Mouse (Mus musculus) heart, embryonic 12.5 days (tissue): ENCODE measurements around the gene Sp6. TPM values are rescaled to one million over a fixed set of nuclear protein-coding genes. Genes with fewer than 3 reads are reported as not detected.

ENCODE experiments used
- ATAC-seq: fragments of 200-750 bp; cut with Nextera tagmentation; 2 replicates; pipeline ENCODE4 v1.8.0; 2017; ENCODE audit warnings: moderate TSS enrichment, moderate library complexity; ENCODE audit not compliant: insufficient number of reproducible peaks, low FRiP score
- H3K27ac ChIP-seq: fragments of 300-500 bp; sonication (generic); 2 replicates; pipeline ENCODE4 v1.5.1; 2016; ENCODE audit warnings: mild to moderate bottlenecking, moderate library complexity; ENCODE audit not compliant: poor library complexity, severe bottlenecking
- H3K27me3 ChIP-seq: fragments of 300-500 bp; sonication (generic); replicated peaks from 2 replicates; pipeline ENCODE4 v1.6.1; 2016; ENCODE audit warnings: mild to moderate bottlenecking, moderate library complexity
- H3K36me3 ChIP-seq: fragments of 300-500 bp; sonication (generic); 2 replicates; pipeline ENCODE4 v1.6.1; 2016; ENCODE audit warnings: mild to moderate bottlenecking, moderate library complexity
- H3K4me1 ChIP-seq: fragments of 300-500 bp; sonication (generic); replicated peaks from 2 replicates; pipeline ENCODE4 v1.6.1; 2016; ENCODE audit warnings: mild to moderate bottlenecking
- H3K4me2 ChIP-seq: fragments of 300-500 bp; sonication (generic); 2 replicates; pipeline ENCODE4 v1.6.1; 2016; ENCODE audit warnings: mild to moderate bottlenecking, moderate library complexity
- H3K4me3 ChIP-seq: fragments of 300-500 bp; sonication (generic); 2 replicates; pipeline ENCODE4 v1.5.1; 2016; ENCODE audit warnings: mild to moderate bottlenecking
- H3K9ac ChIP-seq: fragments of 300-500 bp; sonication (generic); 2 replicates; pipeline ENCODE4 v1.6.1; 2016; ENCODE audit warnings: mild to moderate bottlenecking, moderate library complexity
- H3K9me3 ChIP-seq: fragments of 300-500 bp; sonication (generic); replicated peaks from 2 replicates; pipeline ENCODE4 v1.6.1; 2016; ENCODE audit warnings: mild to moderate bottlenecking, moderate library complexity
- WGBS: fragments of 180-500 bp; shearing (Covaris S2); methylation state at CpG from one replicate; pipeline ENCODE4 v1.1.7; 2016; 5-methylcytosine and 5-hydroxymethylcytosine counted together
- polyA plus RNA-seq: library from polyadenylated mRNA; unstranded; fragments of >200 nt; fragmentation: Nextera tagmentation; extraction: Ambion mirVana; gene quantifications from 2 replicates; pipeline ENCODE4 v1.2.1, GENCODE M21; 2016

The Sp6 gene
- 0.22 and 0.45 TPM in 2 replicates for polyA plus RNA-seq

DNA sequence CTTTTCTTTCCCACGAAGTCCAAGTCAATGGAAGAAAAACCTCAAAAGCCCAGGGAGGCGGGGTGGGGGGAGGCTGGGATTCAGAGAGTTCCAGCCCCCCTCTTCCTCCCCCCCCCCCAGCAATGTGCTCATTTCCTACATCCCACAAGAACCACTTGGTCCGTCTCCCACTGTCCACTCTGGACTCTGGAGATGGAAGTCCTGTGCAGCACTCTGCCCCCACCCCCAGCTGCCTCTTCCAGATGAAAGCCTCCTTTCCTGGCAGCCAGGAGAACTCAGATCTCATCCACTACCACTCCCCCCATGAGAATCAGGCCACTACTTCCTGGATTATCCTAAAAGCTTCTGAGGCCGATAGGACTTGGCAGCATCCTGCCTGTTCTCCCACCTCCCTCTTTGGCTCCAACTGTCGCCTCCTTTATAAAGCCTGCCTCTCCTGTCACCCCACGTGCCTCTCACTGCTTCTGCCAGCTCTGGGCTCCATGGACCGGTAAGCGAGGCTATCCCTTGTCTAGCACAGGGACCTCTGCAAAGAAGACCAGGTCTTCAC lies at the start of gene Sp6:
TSS of gene Sp6 (plus strand) at position 274 of the 550 bp plus-strand sequence.
- Histone ChIP-seq H3K27me3 (peaks cover 97% of the 10 kb centered on the region), H3K9me3 (no peaks in the 10 kb centered on the region), H3K9ac (no peak within 1 kb of the TSS), H3K4me2 (no peak within 1 kb of the TSS), H3K27ac (no peak within 1 kb of the TSS), H3K36me3 (no peaks in the 10 kb centered on the region), H3K4me1 (peaks cover 7% of the 10 kb centered on the region; the same call in 1 of the 2 replicates), H3K4me3 (no peak within 1 kb of the TSS)
- WGBS, result 15% methylated on average over 7 of the region's 8 CpGs
- no peak for ATAC-seq

- Histone ChIP-seq H3K27me3 (no peaks in the 10 kb centered on the region), H3K4me2 (no peak overlapping the region), H3K36me3 (peaks cover 42% of the 10 kb centered on the region), H3K9me3 (no peaks in the 10 kb centered on the region), H3K9ac (no peak overlapping the region), H3K4me1 (peaks cover 25% of the 10 kb centered on the region), H3K4me3 (no peak overlapping the region), H3K27ac (no peak overlapping the region)
- 20% methylated on average over 8 of the region's 8 CpGs for WGBS
- ATAC-seq, result peak; percentile 74; the same call in 1 of the 2 replicates
Measured at GRCm38 (mm10) chr11:96963580-96963979, 49.6 kb upstream of the Sp6 start.

- 88% methylated on average over 3 of the region's 3 CpGs for WGBS
- no peak overlapping the region for H3K27ac ChIP-seq
- H3K4me3 ChIP-seq, result no peak overlapping the region
- H3K27me3 ChIP-seq, result no peaks in the 10 kb centered on the region
- no peak overlapping the region for H3K4me2 ChIP-seq
- no peaks in the 10 kb centered on the region for H3K9me3 ChIP-seq
- ATAC-seq, result no peak
- peaks cover 18% of the 10 kb centered on the region for H3K36me3 ChIP-seq
- no peak overlapping the region for H3K9ac ChIP-seq
- peaks cover 51% of the 10 kb centered on the region for H3K4me1 ChIP-seq
Measured at GRCm38 (mm10) chr11:96966172-96966571, 47.0 kb upstream of the Sp6 start.

DNA sequence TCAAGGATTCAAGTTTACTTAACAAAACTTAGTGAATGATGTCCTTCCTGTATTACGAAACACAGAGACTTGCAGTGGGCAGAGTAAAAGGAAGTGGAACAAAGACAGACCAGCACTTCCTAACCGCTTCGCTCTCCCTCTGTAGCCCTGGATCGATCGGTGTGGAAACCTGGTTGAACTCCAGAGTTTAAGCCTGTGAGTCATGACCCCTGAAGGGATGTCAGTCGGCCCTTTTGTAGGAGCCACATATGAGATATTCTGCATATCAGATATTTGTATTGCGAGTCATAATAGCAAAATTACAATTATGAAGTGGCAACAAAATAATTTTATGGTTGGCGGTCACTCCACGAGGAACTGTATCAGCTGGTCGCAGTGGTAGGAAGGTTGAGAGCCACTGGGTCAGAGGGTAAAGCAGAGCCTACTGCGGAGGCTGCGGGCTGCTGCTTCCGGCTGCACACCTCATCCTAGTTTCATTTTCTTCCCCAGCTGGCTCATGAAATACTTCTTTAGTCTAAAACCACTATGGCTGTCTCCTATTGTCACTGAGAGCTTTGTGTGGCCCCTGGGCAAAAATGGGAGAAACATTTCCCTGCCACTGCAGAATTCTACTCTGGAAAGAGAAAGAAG lies 46.2 kb upstream of the Sp6 start:
- ATAC-seq, result no peak
- peak overlapping the region; percentile 43 for H3K27ac ChIP-seq
- H3K27me3 ChIP-seq, result no peaks in the 10 kb centered on the region
- peaks cover 59% of the 10 kb centered on the region for H3K4me1 ChIP-seq
- peak overlapping the region; percentile 59; the same call in 1 of the 2 replicates for H3K9ac ChIP-seq
- 65% methylated on average over 13 of the region's 13 CpGs for WGBS
- H3K9me3 ChIP-seq, result no peaks in the 10 kb centered on the region
- H3K4me2 ChIP-seq, result peak overlapping the region; percentile 29
- peaks cover 10% of the 10 kb centered on the region for H3K36me3 ChIP-seq
- no peak overlapping the region for H3K4me3 ChIP-seq

GRCm38 (mm10) chr11:96967544-96968269 lies 45.5 kb upstream of the Sp6 start:
- ATAC-seq, result no peak
- Histone ChIP-seq H3K4me3 (no peak overlapping the region), H3K27ac (peak overlapping the region; percentile 99), H3K4me1 (peaks cover 65% of the 10 kb centered on the region), H3K9ac (peak overlapping the region; percentile 59), H3K27me3 (no peaks in the 10 kb centered on the region), H3K4me2 (peak overlapping the region; percentile 56), H3K9me3 (no peaks in the 10 kb centered on the region), H3K36me3 (peaks cover 3% of the 10 kb centered on the region; the same call in 1 of the 2 replicates)
- WGBS, result 44% methylated on average over 11 of the region's 11 CpGs

GRCm38 (mm10) chr11:96968476-96968875 lies 44.7 kb upstream of the Sp6 start:
- H3K27ac ChIP-seq, result peak overlapping the region; percentile 99
- WGBS, result 20% methylated on average over 6 of the region's 6 CpGs

GRCm38 (mm10) chr11:96969280-96969722 lies 43.9 kb upstream of the Sp6 start:
- Histone ChIP-seq H3K9ac (peak overlapping the region; percentile 59; the same call in 1 of the 2 replicates), H3K27me3 (no peaks in the 10 kb centered on the region), H3K27ac (peak overlapping the region; percentile 99), H3K4me3 (no peak overlapping the region), H3K4me1 (peaks cover 69% of the 10 kb centered on the region), H3K9me3 (no peaks in the 10 kb centered on the region), H3K36me3 (no peaks in the 10 kb centered on the region), H3K4me2 (peak overlapping the region; percentile 56)
- peak; percentile 39 for ATAC-seq
- WGBS, result 18% methylated on average over 5 of the region's 5 CpGs

More at GRCm38 (mm10) chr11:96968476-96968875, 44.7 kb upstream of the Sp6 start:
- H3K27me3 ChIP-seq, result no peaks in the 10 kb centered on the region
- no peaks in the 10 kb centered on the region for H3K9me3 ChIP-seq
- H3K4me3 ChIP-seq, result no peak overlapping the region
- H3K4me2 ChIP-seq, result peak overlapping the region; percentile 56
- ATAC-seq, result no peak
- H3K4me1 ChIP-seq, result peaks cover 65% of the 10 kb centered on the region
- peak overlapping the region; percentile 59 for H3K9ac ChIP-seq
- H3K36me3 ChIP-seq, result no peaks in the 10 kb centered on the region

- Histone ChIP-seq H3K27ac (peak overlapping the region; percentile 99), H3K36me3 (no peaks in the 10 kb centered on the region), H3K9me3 (no peaks in the 10 kb centered on the region), H3K4me3 (no peak overlapping the region), H3K4me1 (peaks cover 69% of the 10 kb centered on the region), H3K27me3 (no peaks in the 10 kb centered on the region), H3K4me2 (peak overlapping the region; percentile 56), H3K9ac (peak overlapping the region; percentile 64)
- WGBS, result 27% methylated on average over 1 of the region's 1 CpGs
- ATAC-seq, result peak; percentile 30; the same call in 1 of the 2 replicates
Measured at GRCm38 (mm10) chr11:96969746-96970145, 43.4 kb upstream of the Sp6 start.

GRCm38 (mm10) chr11:96970341-96970740 lies 42.9 kb upstream of the Sp6 start:
- H3K4me1 ChIP-seq, result peaks cover 72% of the 10 kb centered on the region
- H3K9ac ChIP-seq, result peak overlapping the region; percentile 64
- H3K4me3 ChIP-seq, result no peak overlapping the region
- peak overlapping the region; percentile 99 for H3K27ac ChIP-seq
- peak overlapping the region; percentile 56 for H3K4me2 ChIP-seq
- H3K27me3 ChIP-seq, result no peaks in the 10 kb centered on the region
- WGBS, result 50% methylated on average over 3 of the region's 3 CpGs
- no peak for ATAC-seq
- no peaks in the 10 kb centered on the region for H3K36me3 ChIP-seq
- no peaks in the 10 kb centered on the region for H3K9me3 ChIP-seq

GRCm38 (mm10) chr11:96972906-96973305 lies 40.3 kb upstream of the Sp6 start:
- H3K4me1 ChIP-seq, result peaks cover 74% of the 10 kb centered on the region
- ATAC-seq, result no peak
- H3K27me3 ChIP-seq, result no peaks in the 10 kb centered on the region
- no peak overlapping the region for H3K27ac ChIP-seq
- no peak overlapping the region for H3K4me3 ChIP-seq
- WGBS, result 79% methylated on average over 5 of the region's 5 CpGs
- no peaks in the 10 kb centered on the region for H3K9me3 ChIP-seq
- no peaks in the 10 kb centered on the region for H3K36me3 ChIP-seq
- H3K4me2 ChIP-seq, result no peak overlapping the region
- peak overlapping the region; percentile 39; the same call in 1 of the 2 replicates for H3K9ac ChIP-seq

GRCm38 (mm10) chr11:96973426-96973964 lies 39.7 kb upstream of the Sp6 start:
- Histone ChIP-seq H3K4me2 (no peak overlapping the region), H3K4me3 (no peak overlapping the region), H3K27me3 (no peaks in the 10 kb centered on the region), H3K9me3 (no peaks in the 10 kb centered on the region), H3K9ac (peak overlapping the region; percentile 39; the same call in 1 of the 2 replicates), H3K27ac (no peak overlapping the region), H3K36me3 (no peaks in the 10 kb centered on the region), H3K4me1 (peaks cover 71% of the 10 kb centered on the region)
- 91% methylated on average over 5 of the region's 5 CpGs for WGBS
- no peak for ATAC-seq
